Mouse (Mus musculus) gonadal fat pad, adult 2 months (tissue): Measurements from ENCODE around the gene Abhd17a. TPM values are rescaled to one million over a fixed set of nuclear protein-coding genes. Genes with fewer than 3 reads are reported as not detected.

Experiments
- DNase-seq: peaks from one replicate; pipeline ENCODE4 v3.0.0-alpha.2; 2012; ENCODE audit warnings: low read depth
- polyA plus RNA-seq: library from polyadenylated mRNA; depleted of rRNA; stranded (reverse); fragments of >200 nt; gene quantifications from 2 replicates; pipeline ENCODE4 v1.2.3, GENCODE M21; 2012

Abhd17a gene
- polyA plus RNA-seq, 1 experiment = 205 TPM

- no peak for DNase-seq
Observed at GRCm38 (mm10) chr10:80577195-80578130, 12.7 kb downstream of the Abhd17a start, which contains the start of gene Klf16. Klf16 (minus strand) TSS chr10:80577321.

GRCm38 (mm10) chr10:80576351-80577194 is 13.6 kb downstream of the Abhd17a start:
- DNase-seq = no peak

GRCm38 (mm10) chr10:80575925-80576324 is 14.2 kb downstream of the Abhd17a start:
- no peak for DNase-seq

- DNase-seq = no peak
Observed at GRCm38 (mm10) chr10:80574896-80575295, 15.2 kb downstream of the Abhd17a start.

- no peak for DNase-seq
Observed at GRCm38 (mm10) chr10:80573944-80574343, 16.2 kb downstream of the Abhd17a start.

- DNase-seq = no peak
Observed at GRCm38 (mm10) chr10:80572477-80572876, 17.7 kb downstream of the Abhd17a start.

- no peak for DNase-seq
Observed at GRCm38 (mm10) chr10:80570871-80571836, 19.0 kb downstream of the Abhd17a start.

- no peak for DNase-seq
Observed at GRCm38 (mm10) chr10:80570419-80570818, 19.7 kb downstream of the Abhd17a start.

- DNase-seq = no peak
Observed at GRCm38 (mm10) chr10:80569664-80570066, 20.5 kb downstream of the Abhd17a start.

- no peak for DNase-seq
Observed at GRCm38 (mm10) chr10:80568876-80569275, 21.3 kb downstream of the Abhd17a start.

- no peak for DNase-seq
Observed at GRCm38 (mm10) chr10:80566375-80567092, 23.6 kb downstream of the Abhd17a start.

- no peak for DNase-seq
Observed at GRCm38 (mm10) chr10:80561116-80561944, 28.8 kb downstream of the Abhd17a start, which contains the start of gene Rexo1. Rexo1 (minus strand) TSS chr10:80561560.

GRCm38 (mm10) chr10:80560621-80561020 is 29.5 kb downstream of the Abhd17a start:
- DNase-seq = no peak

GRCm38 (mm10) chr10:80559431-80559830 is 30.7 kb downstream of the Abhd17a start:
- no peak for DNase-seq

GRCm38 (mm10) chr10:80557346-80557965 is 32.7 kb downstream of the Abhd17a start:
- no peak for DNase-seq

- no peak for DNase-seq
Observed at GRCm38 (mm10) chr10:80553997-80554396, 36.1 kb downstream of the Abhd17a start.

GRCm38 (mm10) chr10:80553575-80553974 is 36.6 kb downstream of the Abhd17a start:
- no peak for DNase-seq

GRCm38 (mm10) chr10:80552364-80552763 is 37.8 kb downstream of the Abhd17a start:
- DNase-seq = no peak

GRCm38 (mm10) chr10:80549279-80549678 is 40.9 kb downstream of the Abhd17a start:
- no peak for DNase-seq
